Mouse (Mus musculus): Measurements from ENCODE around the gene Drap1. TPM values are rescaled to one million over a fixed set of nuclear protein-coding genes. Genes with fewer than 3 reads are reported as not detected.

Drap1 gene
- polyA plus RNA-seq (2016; fragmentation: Nextera tagmentation; extraction: Ambion mirVana), result 222 and 242 TPM in 2 replicates

- Histone ChIP-seq H3K27ac (replicated peaks) (peak within 1 kb of the TSS; percentile 97), H3K9me3 (no peaks in the 10 kb centered on the region), H3K36me3 (replicated peaks) (peaks cover 67% of the 10 kb centered on the region), H3K4me3 (peak within 1 kb of the TSS; percentile 89), H3K4me1 (peaks cover 38% of the 10 kb centered on the region), H3K27me3 (replicated peaks; ENCODE audit: low read depth, poor library complexity, severe bottlenecking) (no peaks in the 10 kb centered on the region)
- peak; percentile 99 for DNase-seq (ENCODE audit: low spot score)
- WGBS, result under 1% methylated on average over 76 of the region's 87 CpGs
These were observed at the start of gene Drap1, which contains the start of gene AI837181 for GRCm38 (mm10) chr19:5424782-5425741. Drap1 (minus strand) TSS chr19:5424979. AI837181 (plus strand) TSS chr19:5425144.

DNA sequence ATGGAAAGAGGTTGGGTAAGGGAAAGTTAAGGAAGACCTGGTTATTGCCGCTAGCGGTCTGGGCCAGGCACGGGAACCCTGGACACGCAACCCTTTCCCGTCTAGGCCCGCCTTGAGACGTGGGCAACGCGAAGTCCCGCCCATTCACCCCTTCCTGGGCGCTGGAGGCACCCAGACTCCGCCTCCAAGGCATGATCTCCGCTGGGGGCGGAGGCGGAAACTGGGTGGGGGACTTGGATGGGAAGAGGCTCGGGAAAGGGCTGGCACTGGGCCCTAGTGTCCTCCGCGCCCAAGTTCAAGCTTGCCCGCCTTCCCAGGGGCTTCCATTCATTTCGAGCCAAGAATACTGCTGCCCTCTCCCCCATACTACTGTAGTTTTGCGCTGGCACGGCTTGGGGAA lies 48.9 kb upstream of the Drap1 start, which contains the start of gene Efemp2:
Efemp2 (plus strand) TSS at position 235 of the 400 bp plus-strand sequence.
- peak; percentile 84 for DNase-seq (ENCODE audit: low spot score)
- H3K36me3 ChIP-seq (replicated peaks), result peaks cover 29% of the 10 kb centered on the region
- 2% methylated on average over 22 of the region's 22 CpGs for WGBS
- H3K27ac ChIP-seq (replicated peaks), result peak within 1 kb of the TSS; percentile 95
- peaks cover 32% of the 10 kb centered on the region for H3K4me1 ChIP-seq
- H3K9me3 ChIP-seq, result no peaks in the 10 kb centered on the region
- H3K4me3 ChIP-seq, result peak within 1 kb of the TSS; percentile 81
- no peaks in the 10 kb centered on the region for H3K27me3 ChIP-seq (replicated peaks; ENCODE audit: low read depth, poor library complexity, severe bottlenecking)

- Histone ChIP-seq H3K9me3 (no peaks in the 10 kb centered on the region), H3K27me3 (replicated peaks; ENCODE audit: low read depth, poor library complexity, severe bottlenecking) (no peaks in the 10 kb centered on the region), H3K4me1 (peaks cover 32% of the 10 kb centered on the region), H3K4me3 (peak overlapping the region; percentile 81; the same call in 1 of the 2 replicates), H3K36me3 (replicated peaks) (peaks cover 29% of the 10 kb centered on the region), H3K27ac (replicated peaks) (no peak overlapping the region)
- 80% methylated on average over 3 of the region's 3 CpGs for WGBS
- no peak for DNase-seq (ENCODE audit: low spot score)
These were observed 48.1 kb upstream of the Drap1 start for GRCm38 (mm10) chr19:5472857-5473256.

GRCm38 (mm10) chr19:5471846-5472245 lies 47.1 kb upstream of the Drap1 start:
- Histone ChIP-seq H3K4me3 (no peak overlapping the region), H3K36me3 (replicated peaks) (peaks cover 29% of the 10 kb centered on the region), H3K27ac (replicated peaks) (no peak overlapping the region), H3K9me3 (no peaks in the 10 kb centered on the region), H3K4me1 (peaks cover 30% of the 10 kb centered on the region), H3K27me3 (replicated peaks; ENCODE audit: low read depth, poor library complexity, severe bottlenecking) (no peaks in the 10 kb centered on the region)
- DNase-seq (ENCODE audit: low spot score), result no peak
- WGBS, result 61% methylated on average over 5 of the region's 5 CpGs

- no peak within 1 kb of the TSS for H3K4me3 ChIP-seq
- peaks cover 10% of the 10 kb centered on the region for H3K4me1 ChIP-seq
- no peaks in the 10 kb centered on the region for H3K9me3 ChIP-seq
- H3K36me3 ChIP-seq (replicated peaks), result peaks cover 55% of the 10 kb centered on the region
- no peaks in the 10 kb centered on the region for H3K27me3 ChIP-seq (replicated peaks; ENCODE audit: low read depth, poor library complexity, severe bottlenecking)
- 56% methylated on average over 5 of the region's 5 CpGs for WGBS
- no peak for DNase-seq (ENCODE audit: low spot score)
- no peak within 1 kb of the TSS for H3K27ac ChIP-seq (replicated peaks)
These were observed 43.6 kb upstream of the Drap1 start, which contains the start of gene Ctsw for GRCm38 (mm10) chr19:5468374-5468773. Ctsw (minus strand) TSS chr19:5468507.

- 92% methylated on average over 6 of the region's 6 CpGs for WGBS
- H3K36me3 ChIP-seq (replicated peaks), result peaks cover 67% of the 10 kb centered on the region
- no peak for DNase-seq (ENCODE audit: low spot score)
These were observed 42.2 kb upstream of the Drap1 start for GRCm38 (mm10) chr19:5466916-5467500.

GRCm38 (mm10) chr19:5465037-5465436 lies 40.3 kb upstream of the Drap1 start:
- no peak overlapping the region for H3K27ac ChIP-seq (replicated peaks)
- H3K27me3 ChIP-seq (replicated peaks; ENCODE audit: low read depth, poor library complexity, severe bottlenecking), result no peaks in the 10 kb centered on the region
- peaks cover 21% of the 10 kb centered on the region for H3K4me1 ChIP-seq
- H3K9me3 ChIP-seq, result no peaks in the 10 kb centered on the region
- DNase-seq (ENCODE audit: low spot score), result no peak
- WGBS, result 96% methylated on average over 8 of the region's 8 CpGs
- H3K36me3 ChIP-seq (replicated peaks), result peaks cover 67% of the 10 kb centered on the region
- no peak overlapping the region for H3K4me3 ChIP-seq

More at GRCm38 (mm10) chr19:5466916-5467500, 42.2 kb upstream of the Drap1 start:
- Histone ChIP-seq H3K4me1 (peaks cover 10% of the 10 kb centered on the region), H3K27ac (replicated peaks) (no peak overlapping the region), H3K9me3 (no peaks in the 10 kb centered on the region), H3K27me3 (replicated peaks; ENCODE audit: low read depth, poor library complexity, severe bottlenecking) (no peaks in the 10 kb centered on the region), H3K4me3 (no peak overlapping the region)

GRCm38 (mm10) chr19:5463791-5464562 lies 39.2 kb upstream of the Drap1 start:
- peaks cover 25% of the 10 kb centered on the region for H3K4me1 ChIP-seq
- peak; percentile 85 for DNase-seq (ENCODE audit: low spot score)
- WGBS, result 57% methylated on average over 15 of the region's 15 CpGs
- H3K4me3 ChIP-seq, result peak overlapping the region; percentile 45
- H3K9me3 ChIP-seq, result no peaks in the 10 kb centered on the region
- peaks cover 7% of the 10 kb centered on the region for H3K27me3 ChIP-seq (replicated peaks; ENCODE audit: low read depth, poor library complexity, severe bottlenecking)
- peak overlapping the region; percentile 84 for H3K27ac ChIP-seq (replicated peaks)
- H3K36me3 ChIP-seq (replicated peaks), result peaks cover 67% of the 10 kb centered on the region

DNA sequence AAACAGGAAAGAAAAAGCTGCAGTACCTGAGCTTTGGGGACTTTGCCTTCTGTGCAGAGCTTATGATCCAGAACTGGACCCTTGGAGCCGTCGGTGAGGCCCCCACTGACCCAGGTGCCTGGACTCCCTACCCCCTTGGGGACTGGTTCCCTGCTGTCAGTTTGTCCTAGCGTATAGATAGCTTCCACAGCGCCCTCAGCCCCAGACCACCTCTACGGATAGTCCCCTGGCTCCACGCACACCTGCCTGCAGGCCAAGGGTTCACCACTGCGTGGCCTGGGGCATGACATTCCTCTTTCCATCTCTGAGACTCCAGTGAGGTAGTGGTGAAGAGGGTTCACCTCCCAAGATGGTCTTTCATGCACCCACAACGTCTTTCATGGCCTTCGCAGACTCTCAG lies 38.4 kb upstream of the Drap1 start:
- Histone ChIP-seq H3K27me3 (replicated peaks; ENCODE audit: low read depth, poor library complexity, severe bottlenecking) (peaks cover 15% of the 10 kb centered on the region), H3K9me3 (no peaks in the 10 kb centered on the region), H3K27ac (replicated peaks) (no peak overlapping the region), H3K4me1 (peaks cover 25% of the 10 kb centered on the region), H3K4me3 (peak overlapping the region; percentile 24; the same call in 1 of the 2 replicates), H3K36me3 (replicated peaks) (peaks cover 61% of the 10 kb centered on the region)
- DNase-seq (ENCODE audit: low spot score), result no peak
- WGBS, result 90% methylated on average over 9 of the region's 9 CpGs

DNA sequence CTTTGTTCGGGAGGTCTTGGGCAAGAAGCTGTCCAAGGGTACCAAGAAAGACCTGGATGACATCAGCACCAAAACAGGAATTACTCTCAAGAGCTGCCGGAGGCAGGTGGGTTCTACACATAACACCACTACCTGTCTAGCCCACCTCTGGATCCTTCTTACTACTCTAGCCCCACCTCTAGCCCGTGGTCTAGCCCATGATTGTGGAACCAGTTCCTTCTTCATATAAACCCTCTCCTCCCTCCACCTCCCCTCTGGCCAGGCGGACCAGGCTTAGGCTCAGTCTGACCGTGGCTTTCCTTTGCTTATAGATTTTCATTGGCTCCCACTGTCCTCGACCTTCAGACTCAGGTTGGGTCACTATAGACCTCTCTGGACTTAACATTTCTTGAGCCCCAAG lies 36.6 kb upstream of the Drap1 start:
- WGBS, result 89% methylated on average over 6 of the region's 6 CpGs
- no peak for DNase-seq (ENCODE audit: low spot score)
- H3K27ac ChIP-seq (replicated peaks), result 0 out of 2 replicates have a peak overlapping the region, but pooled peaks have one; percentile 86
- peaks cover 42% of the 10 kb centered on the region for H3K36me3 ChIP-seq (replicated peaks)
- H3K4me1 ChIP-seq, result peaks cover 42% of the 10 kb centered on the region
- H3K9me3 ChIP-seq, result no peaks in the 10 kb centered on the region
- H3K27me3 ChIP-seq (replicated peaks; ENCODE audit: low read depth, poor library complexity, severe bottlenecking), result peaks cover 18% of the 10 kb centered on the region
- peak overlapping the region; percentile 83 for H3K4me3 ChIP-seq

- Histone ChIP-seq H3K4me1 (peaks cover 51% of the 10 kb centered on the region), H3K27ac (replicated peaks) (peak within 1 kb of the TSS; percentile 86), H3K9me3 (no peaks in the 10 kb centered on the region), H3K27me3 (replicated peaks; ENCODE audit: low read depth, poor library complexity, severe bottlenecking) (peaks cover 18% of the 10 kb centered on the region), H3K4me3 (peak within 1 kb of the TSS; percentile 83), H3K36me3 (replicated peaks) (peaks cover 35% of the 10 kb centered on the region)
- under 1% methylated on average over 32 of the region's 32 CpGs for WGBS
- DNase-seq (ENCODE audit: low spot score), result peak; percentile 93
These were observed 35.7 kb upstream of the Drap1 start, which contains the start of gene Fibp for GRCm38 (mm10) chr19:5460465-5460911. Fibp (plus strand) TSS chr19:5460615.

DNA sequence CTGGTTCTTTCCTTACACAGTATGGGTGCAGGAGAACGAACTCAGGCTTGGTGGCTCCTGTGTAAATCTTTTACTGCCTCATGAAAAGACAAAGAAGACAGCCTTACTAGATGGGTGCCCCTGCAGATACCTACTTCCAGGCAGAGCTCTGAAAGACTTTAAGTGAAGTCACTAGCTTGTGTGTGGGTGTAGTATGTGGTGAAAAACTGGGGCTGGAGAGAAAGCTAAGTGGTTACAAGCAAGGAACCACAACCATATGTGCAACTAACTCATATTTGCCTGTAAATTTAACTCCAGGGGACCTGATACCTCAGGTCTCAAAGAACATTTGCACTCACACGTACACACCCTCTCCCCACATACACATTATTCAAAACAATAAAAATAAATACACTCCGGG lies 35.1 kb upstream of the Drap1 start:
- Histone ChIP-seq H3K9me3 (no peaks in the 10 kb centered on the region), H3K4me3 (peak overlapping the region; percentile 83), H3K36me3 (replicated peaks) (peaks cover 35% of the 10 kb centered on the region), H3K27me3 (replicated peaks; ENCODE audit: low read depth, poor library complexity, severe bottlenecking) (peaks cover 18% of the 10 kb centered on the region), H3K27ac (replicated peaks) (peak overlapping the region; percentile 86), H3K4me1 (peaks cover 57% of the 10 kb centered on the region)
- no peak for DNase-seq (ENCODE audit: low spot score)
- 28% methylated on average over 3 of the region's 3 CpGs for WGBS
